Mouse (Mus musculus): Measurements from ENCODE around the gene Fam117b. TPM values are rescaled to one million over a fixed set of nuclear protein-coding genes. Genes with fewer than 3 reads are reported as not detected.

Gene Fam117b
- polyA plus RNA-seq, 2 experiments from 2014 or later = 12.1 to 15.4 TPM

- no peak for ATAC-seq
Observed at GRCm38 (mm10) chr1:59987399-59988040, 74.7 kb downstream of the Fam117b start.

GRCm38 (mm10) chr1:59995646-59996045 is 82.8 kb downstream of the Fam117b start:
- ATAC-seq = no peak

GRCm38 (mm10) chr1:59997352-59997751 is 84.5 kb downstream of the Fam117b start:
- ATAC-seq = no peak

GRCm38 (mm10) chr1:60000319-60000718 is 87.5 kb downstream of the Fam117b start:
- ATAC-seq = no peak

- no peak for ATAC-seq
Observed at GRCm38 (mm10) chr1:60007337-60007736, 94.5 kb downstream of the Fam117b start.

GRCm38 (mm10) chr1:60008743-60009142 is 95.9 kb downstream of the Fam117b start:
- ATAC-seq = no peak

GRCm38 (mm10) chr1:60013779-60014178 is 101.0 kb downstream of the Fam117b start:
- no peak for ATAC-seq

- ATAC-seq = no peak
Observed at GRCm38 (mm10) chr1:60015511-60015910, 102.7 kb downstream of the Fam117b start.

- peak; percentile 71 for ATAC-seq
Observed at GRCm38 (mm10) chr1:60016136-60016611, 103.4 kb downstream of the Fam117b start.

GRCm38 (mm10) chr1:60017031-60017469 is 104.2 kb downstream of the Fam117b start:
- peak; percentile 77 for ATAC-seq

Other genes starting within 250 kb of the Fam117b start
- 100 to 1,000 TPM; 471 to 552 TPM for gene Sumo1, start 242.2 kb upstream of the Fam117b start, polyA plus RNA-seq (2017; shearing (Covaris generic))
- gene Nop58, start 228.0 kb upstream of the Fam117b start, polyA plus RNA-seq (2017; shearing (Covaris generic)) = 100 to 1,000 TPM; 181 to 197 TPM
- gene Bmpr2, start 149.6 kb upstream of the Fam117b start, polyA plus RNA-seq (2017; shearing (Covaris generic)) = 1 to 10 TPM; 2.6 to 3.0 TPM
- gene Ica1l, start 130.2 kb downstream of the Fam117b start, polyA plus RNA-seq (2017; shearing (Covaris generic)) = 1 to 10 TPM; 1.0 to 2.0 TPM
- 1 to 10 TPM; 5.7 to 8.8 TPM for gene Carf, start 185.2 kb downstream of the Fam117b start, polyA plus RNA-seq (2017; shearing (Covaris generic))
- gene Wdr12, start 185.6 kb downstream of the Fam117b start, polyA plus RNA-seq (2017; shearing (Covaris generic)) = 10 to 100 TPM; 49.0 to 58.6 TPM